Mouse (Mus musculus): ENCODE data around the gene Wasf3. TPM values are rescaled to one million over a fixed set of nuclear protein-coding genes. Genes with fewer than 3 reads are reported as not detected.

Gene Wasf3
- polyA plus RNA-seq (2014; fragmentation: Illumina TruSeq; extraction: RNeasy Lipid Tissue Mini Kit (QIAGEN cat#74804); ENCODE audit: low read depth, low replicate concordance), result 5.1 TPM

DNA sequence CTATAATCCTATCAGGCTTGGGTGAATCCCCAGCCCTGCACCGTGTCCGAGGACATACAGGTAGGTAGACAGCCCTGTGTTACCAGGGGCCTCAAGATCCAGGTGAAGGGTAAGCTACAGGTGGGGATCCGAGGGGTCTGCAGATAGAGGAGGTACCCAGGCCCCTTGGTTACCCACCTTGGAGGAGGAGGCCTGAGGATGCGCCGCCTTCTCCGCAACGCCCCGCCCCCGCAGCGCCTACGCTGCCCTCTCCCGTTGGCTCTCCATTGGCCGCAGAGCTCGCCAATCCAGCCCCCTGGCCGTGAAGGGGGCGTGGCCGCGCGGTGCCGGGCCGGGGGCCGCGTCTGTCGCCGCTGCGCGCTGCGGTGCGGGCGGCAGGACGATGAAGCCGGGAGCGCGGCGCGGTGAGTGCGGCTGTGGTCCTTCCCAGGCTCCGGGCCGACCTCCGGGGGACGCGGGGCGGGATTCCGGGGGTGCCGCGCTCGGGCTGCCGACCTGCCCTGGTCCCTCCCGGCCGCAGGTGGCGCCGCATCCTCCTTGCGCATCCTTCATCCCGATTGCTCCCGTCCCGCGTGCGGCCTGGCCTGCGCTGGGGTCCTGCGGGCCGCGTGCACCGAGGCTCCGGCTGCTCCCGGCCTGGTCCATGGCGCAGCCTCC is at the start of gene Wasf3:
Gene Wasf3, plus strand, starts transcription at position 51 of the 657 bp plus-strand sequence.

GRCm38 (mm10) chr5:146481665-146482064 is 96.9 kb downstream of the Wasf3 start, which contains the start of gene Gm6408:
Gene Gm6408 (plus strand): TSS chr5:146481965.

DNA sequence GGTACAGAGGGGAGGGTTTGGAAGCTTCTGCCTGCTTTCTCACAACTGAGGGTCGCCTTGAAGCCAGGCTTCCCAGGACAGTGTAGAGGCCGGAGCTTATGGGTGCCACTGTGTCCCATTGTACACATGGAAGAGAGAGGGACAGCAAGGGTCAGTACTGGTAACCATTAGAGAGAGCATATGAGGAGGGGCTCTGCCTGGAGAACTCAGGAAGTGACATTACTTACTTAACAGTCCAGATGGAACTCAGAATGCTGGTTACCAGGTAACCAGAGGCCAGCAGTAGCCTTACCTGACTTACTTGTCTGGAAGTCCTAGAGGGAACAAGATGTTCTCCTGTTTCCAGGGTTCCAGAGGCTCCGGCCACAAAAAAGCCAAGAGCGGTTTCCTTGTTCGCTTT is 106.3 kb downstream of the Wasf3 start, which contains the start of gene Gm6370:
Gene Gm6370, plus strand, starts transcription at position 301 of the 400 bp plus-strand sequence.

DNA sequence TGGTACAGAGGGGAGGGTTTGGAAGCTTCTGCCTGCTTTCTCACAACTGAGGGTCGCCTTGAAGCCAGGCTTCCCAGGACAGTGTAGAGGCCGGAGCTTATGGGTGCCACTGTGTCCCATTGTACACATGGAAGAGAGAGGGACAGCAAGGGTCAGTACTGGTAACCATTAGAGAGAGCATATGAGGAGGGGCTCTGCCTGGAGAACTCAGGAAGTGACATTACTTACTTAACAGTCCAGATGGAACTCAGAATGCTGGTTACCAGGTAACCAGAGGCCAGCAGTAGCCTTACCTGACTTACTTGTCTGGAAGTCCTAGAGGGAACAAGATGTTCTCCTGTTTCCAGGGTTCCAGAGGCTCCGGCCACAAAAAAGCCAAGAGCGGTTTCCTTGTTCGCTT is 117.3 kb downstream of the Wasf3 start, which contains the start of gene 4930449I24Rik:
Gene 4930449I24Rik, plus strand, starts transcription at position 301 of the 400 bp plus-strand sequence.

GRCm38 (mm10) chr5:146513823-146514222 is 129.0 kb downstream of the Wasf3 start, which contains the start of gene Gm3402:
Gene Gm3402 (plus strand): TSS chr5:146514123.

Other genes starting within 250 kb of the Wasf3 start
- not detected for gene Gm5565, start 224.4 kb upstream of the Wasf3 start, polyA plus RNA-seq (2014; fragmentation: Illumina TruSeq; extraction: RNeasy Lipid Tissue Mini Kit (QIAGEN cat#74804); ENCODE audit: low read depth, low replicate concordance)
- gene Gm6309, start 214.3 kb upstream of the Wasf3 start, polyA plus RNA-seq (2014; fragmentation: Illumina TruSeq; extraction: RNeasy Lipid Tissue Mini Kit (QIAGEN cat#74804); ENCODE audit: low read depth, low replicate concordance), result not detected
- not detected for gene 1700001J03Rik, start 199.7 kb upstream of the Wasf3 start, polyA plus RNA-seq (2014; fragmentation: Illumina TruSeq; extraction: RNeasy Lipid Tissue Mini Kit (QIAGEN cat#74804); ENCODE audit: low read depth, low replicate concordance)
- gene Rnf6, start 163.4 kb upstream of the Wasf3 start, polyA plus RNA-seq (2014; fragmentation: Illumina TruSeq; extraction: RNeasy Lipid Tissue Mini Kit (QIAGEN cat#74804); ENCODE audit: low read depth, low replicate concordance), result 83.7 TPM
- gene Cdk8, start 153.8 kb upstream of the Wasf3 start, polyA plus RNA-seq (2014; fragmentation: Illumina TruSeq; extraction: RNeasy Lipid Tissue Mini Kit (QIAGEN cat#74804); ENCODE audit: low read depth, low replicate concordance), result 124 TPM
- not detected for gene Gm6408, start 97.0 kb downstream of the Wasf3 start, polyA plus RNA-seq (2014; fragmentation: Illumina TruSeq; extraction: RNeasy Lipid Tissue Mini Kit (QIAGEN cat#74804); ENCODE audit: low read depth, low replicate concordance)
- not detected for gene Gm6370, start 106.4 kb downstream of the Wasf3 start, polyA plus RNA-seq (2014; fragmentation: Illumina TruSeq; extraction: RNeasy Lipid Tissue Mini Kit (QIAGEN cat#74804); ENCODE audit: low read depth, low replicate concordance)
- gene 4930449I24Rik, start 117.4 kb downstream of the Wasf3 start, polyA plus RNA-seq (2014; fragmentation: Illumina TruSeq; extraction: RNeasy Lipid Tissue Mini Kit (QIAGEN cat#74804); ENCODE audit: low read depth, low replicate concordance), result not detected
- gene Gm3402, start 129.1 kb downstream of the Wasf3 start, polyA plus RNA-seq (2014; fragmentation: Illumina TruSeq; extraction: RNeasy Lipid Tissue Mini Kit (QIAGEN cat#74804); ENCODE audit: low read depth, low replicate concordance), result not detected
- gene Gm3404, start 140.8 kb downstream of the Wasf3 start, polyA plus RNA-seq (2014; fragmentation: Illumina TruSeq; extraction: RNeasy Lipid Tissue Mini Kit (QIAGEN cat#74804); ENCODE audit: low read depth, low replicate concordance), result not detected
- not detected for gene Gm3409, start 152.7 kb downstream of the Wasf3 start, polyA plus RNA-seq (2014; fragmentation: Illumina TruSeq; extraction: RNeasy Lipid Tissue Mini Kit (QIAGEN cat#74804); ENCODE audit: low read depth, low replicate concordance)
- not detected for gene Gm3415, start 171.2 kb downstream of the Wasf3 start, polyA plus RNA-seq (2014; fragmentation: Illumina TruSeq; extraction: RNeasy Lipid Tissue Mini Kit (QIAGEN cat#74804); ENCODE audit: low read depth, low replicate concordance)
- gene Gpr12, start 200.3 kb downstream of the Wasf3 start, polyA plus RNA-seq (2014; fragmentation: Illumina TruSeq; extraction: RNeasy Lipid Tissue Mini Kit (QIAGEN cat#74804); ENCODE audit: low read depth, low replicate concordance), result not detected